Mouse (Mus musculus): ENCODE measurements around the gene Scamp2. TPM values are rescaled to one million over a fixed set of nuclear protein-coding genes. Genes with fewer than 3 reads are reported as not detected.

The Scamp2 gene
- polyA plus RNA-seq, 1 experiment from 2014 or later: 75.5 TPM

GRCm38 (mm10) chr9:57637272-57637671, 76.5 kb downstream of the Scamp2 start:
- no peaks in the 10 kb centered on the region for H3K9me3 ChIP-seq (ENCODE audit: control insufficient read depth, low read length)
- no peak overlapping the region for H3K9ac ChIP-seq (ENCODE audit: low read length)
- DNase-seq (ENCODE audit: low spot score) (no peak), ATAC-seq (replicated peaks; ENCODE audit: low FRiP score, low TSS enrichment, low read depth) (no peak)
- 57% methylated on average over 3 of the region's 3 CpGs for WGBS
- H3K4me3 ChIP-seq (ENCODE audit: low read depth, low read length): no peak overlapping the region
- peak overlapping the region; percentile 81 for H3K27ac ChIP-seq (ENCODE audit: low read depth)
- H3K36me3 ChIP-seq (ENCODE audit: control insufficient read depth, insufficient read depth, low read length): peaks cover 19% of the 10 kb centered on the region
- H3K4me1 ChIP-seq (replicated peaks; ENCODE audit: control insufficient read depth, insufficient read depth, low read length): peaks cover 47% of the 10 kb centered on the region
- H3K27me3 ChIP-seq (replicated peaks; ENCODE audit: control insufficient read depth, insufficient read depth, low read length): no peaks in the 10 kb centered on the region
- H3K4me2 ChIP-seq (ENCODE audit: low read length): peak overlapping the region; percentile 42; the same call in 1 of the 2 replicates

GRCm38 (mm10) chr9:57637741-57638322, 77.1 kb downstream of the Scamp2 start:
- no peak for DNase-seq (ENCODE audit: low spot score)
- 10% methylated on average over 6 of the region's 6 CpGs for WGBS

More at GRCm38 (mm10) chr9:57637741-57638322, 77.1 kb downstream of the Scamp2 start:
- Histone ChIP-seq H3K27me3 (replicated peaks; ENCODE audit: control insufficient read depth, insufficient read depth, low read length) (no peaks in the 10 kb centered on the region), H3K36me3 (ENCODE audit: control insufficient read depth, insufficient read depth, low read length) (peaks cover 21% of the 10 kb centered on the region), H3K27ac (ENCODE audit: low read depth) (peak overlapping the region; percentile 81), H3K9me3 (ENCODE audit: control insufficient read depth, low read length) (no peaks in the 10 kb centered on the region), H3K4me3 (ENCODE audit: low read depth, low read length) (no peak overlapping the region), H3K4me2 (ENCODE audit: low read length) (peak overlapping the region; percentile 42), H3K9ac (ENCODE audit: low read length) (peak overlapping the region; percentile 18; the same call in 1 of the 2 replicates), H3K4me1 (replicated peaks; ENCODE audit: control insufficient read depth, insufficient read depth, low read length) (peaks cover 51% of the 10 kb centered on the region)
- peak; percentile 38 for ATAC-seq (replicated peaks; ENCODE audit: low FRiP score, low TSS enrichment, low read depth)

Other genes with a start within 250 kb of the Scamp2 start
- gene Ppcdc, start 120.8 kb upstream of the Scamp2 start, polyA plus RNA-seq (2014; fragmentation: Nextera tagmentation; extraction: Ambion mirVana): 27.5 and 29.2 TPM in 2 replicates
- gene Scamp5, start 92.9 kb upstream of the Scamp2 start, polyA plus RNA-seq (2014; fragmentation: Nextera tagmentation; extraction: Ambion mirVana): 13.1 and 13.7 TPM in 2 replicates
- gene Rpp25, start 56.9 kb upstream of the Scamp2 start, polyA plus RNA-seq (2014; fragmentation: Nextera tagmentation; extraction: Ambion mirVana): 8.6 and 10.7 TPM in 2 replicates
- gene Cox5a, start 39.7 kb upstream of the Scamp2 start, polyA plus RNA-seq (2014; fragmentation: Nextera tagmentation; extraction: Ambion mirVana): 622 and 687 TPM in 2 replicates
- 18.9 and 21.9 TPM in 2 replicates for gene Fam219b, start 23.4 kb upstream of the Scamp2 start, polyA plus RNA-seq (2014; fragmentation: Nextera tagmentation; extraction: Ambion mirVana)
- 40.4 and 42.7 TPM in 2 replicates for gene Mpi, start 8.2 kb upstream of the Scamp2 start, polyA plus RNA-seq (2014; fragmentation: Nextera tagmentation; extraction: Ambion mirVana)
- gene Ulk3, start 28.5 kb downstream of the Scamp2 start, polyA plus RNA-seq (2014; fragmentation: Nextera tagmentation; extraction: Ambion mirVana): 14.2 and 14.3 TPM in 2 replicates
- gene Cplx3, start 45.3 kb downstream of the Scamp2 start, polyA plus RNA-seq (2014; fragmentation: Nextera tagmentation; extraction: Ambion mirVana): not detected in 2 replicates
- not detected in 2 replicates for gene Lman1l, start 59.8 kb downstream of the Scamp2 start, polyA plus RNA-seq (2014; fragmentation: Nextera tagmentation; extraction: Ambion mirVana)
- gene Csk, start 92.7 kb downstream of the Scamp2 start, polyA plus RNA-seq (2014; fragmentation: Nextera tagmentation; extraction: Ambion mirVana): 28.0 and 31.4 TPM in 2 replicates
- gene Cyp1a2, start 122.8 kb downstream of the Scamp2 start, polyA plus RNA-seq (2014; fragmentation: Nextera tagmentation; extraction: Ambion mirVana): not detected in 2 replicates
- not detected in 2 replicates for gene Cyp1a1, start 127.0 kb downstream of the Scamp2 start, polyA plus RNA-seq (2014; fragmentation: Nextera tagmentation; extraction: Ambion mirVana)
- gene Edc3, start 147.6 kb downstream of the Scamp2 start, polyA plus RNA-seq (2014; fragmentation: Nextera tagmentation; extraction: Ambion mirVana): 25.1 and 25.7 TPM in 2 replicates
- 64.2 and 69.6 TPM in 2 replicates for gene Clk3, start 204.9 kb downstream of the Scamp2 start, polyA plus RNA-seq (2014; fragmentation: Nextera tagmentation; extraction: Ambion mirVana)